16 mouse cellular contexts compared by ENCODE assay signal in the genomic region with DNA sequence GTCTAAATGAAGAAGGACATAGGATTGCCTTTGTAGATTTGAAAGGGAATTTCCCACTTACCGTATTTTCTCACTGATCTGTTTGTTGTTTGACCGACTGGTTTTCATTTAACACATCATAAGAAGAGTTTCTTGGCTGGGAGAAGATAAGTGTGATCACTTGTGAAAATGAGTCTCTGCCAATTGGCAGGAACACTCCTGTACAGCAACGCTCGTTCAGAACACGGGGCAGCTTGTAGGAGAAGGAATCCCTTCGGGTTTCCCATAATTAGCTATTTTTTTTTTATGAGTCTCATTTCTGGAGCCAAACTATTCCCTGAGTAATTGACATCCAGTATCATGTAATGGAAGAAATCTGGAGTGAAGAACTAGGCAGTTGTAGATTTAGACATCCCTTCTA.
DNase-seq lines count a peak whose midpoint lies in the region; ATAC-seq lines count a peak whose summit lies in the region.
"Had no signal": no experiment of that assay in that cellular context is flagged by ENCODE, and none has a peak within 500 bp of the region (broad histone marks: within the 10 kb centered on the region; RNA-seq: fewer than 3 reads in every experiment).

No protein-coding gene starts in this region.

- ATAC-seq in lung, embryonic 15.5 days (ENCODE audit: borderline replicate concordance, extremely low read depth, low FRiP score, low TSS enrichment): peak; percentile 68; the same call in 1 of the 2 replicates
- no peak for ATAC-seq in midbrain, embryonic 11.5 days (ENCODE audit: low FRiP score)
- no peak for ATAC-seq in midbrain, embryonic 14.5 days (ENCODE audit: low FRiP score, low TSS enrichment)

- H3K4me2 ChIP-seq in lung, embryonic 15.5 days: no peak overlapping the region
- no peak overlapping the region for H3K4me2 ChIP-seq in midbrain, embryonic 11.5 days
- H3K4me2 ChIP-seq in midbrain, embryonic 14.5 days (ENCODE audit: low read length): no peak overlapping the region
- H3K4me2 ChIP-seq: heart, embryonic 12.5 days; hindbrain, embryonic 14.5 days had no signal

- no peaks in the 10 kb centered on the region for H3K36me3 ChIP-seq in heart, embryonic 10.5 days
- H3K36me3 ChIP-seq in lung, embryonic 15.5 days: no peaks in the 10 kb centered on the region
- H3K36me3 ChIP-seq in midbrain, embryonic 11.5 days (ENCODE audit: control insufficient read depth, insufficient read depth, low read length): no peaks in the 10 kb centered on the region
- H3K36me3 ChIP-seq in midbrain, embryonic 14.5 days (ENCODE audit: control insufficient read depth, insufficient read depth, low read length): no peaks in the 10 kb centered on the region
- H3K36me3 ChIP-seq: heart, embryonic 12.5 days; hindbrain, embryonic 10.5 days had no signal

- H3K4me1 ChIP-seq in heart, embryonic 10.5 days: peaks cover 17% of the 10 kb centered on the region
- H3K4me1 ChIP-seq in lung, embryonic 15.5 days: peaks cover 14% of the 10 kb centered on the region
- peaks cover 6% of the 10 kb centered on the region; the same call in 1 of the 2 replicates for H3K4me1 ChIP-seq in midbrain, embryonic 11.5 days (ENCODE audit: control insufficient read depth, insufficient read depth, low read length)
- 0 out of 2 replicates have a peak, but pooled peaks cover 3% of the 10 kb centered on the region for H3K4me1 ChIP-seq in midbrain, embryonic 14.5 days (ENCODE audit: control insufficient read depth, insufficient read depth, low read length)

- 87% methylated on average over 6 of the region's 6 CpGs for WGBS in heart, embryonic 10.5 days
- WGBS in lung, embryonic 15.5 days: 36% methylated on average over 6 of the region's 6 CpGs
- WGBS in midbrain, embryonic 11.5 days: 94% methylated on average over 6 of the region's 6 CpGs
- WGBS in midbrain, embryonic 14.5 days: 92% methylated on average over 6 of the region's 6 CpGs

- DNase-seq in heart, embryonic 10.5 days (ENCODE audit: low spot score): no peak
- no peak for DNase-seq in heart, adult 8-10 months (ENCODE audit: low spot score)
- no peak for DNase-seq in lung, postnatal 36 days
- peak; percentile 70 for DNase-seq in midbrain, embryonic 11.5 days (ENCODE audit: low spot score, missing footprints)
- no peak for DNase-seq in midbrain, embryonic 14.5 days
- DNase-seq in lung, postnatal 14 days: peak; percentile 1
- DNase-seq in left cerebral cortex, postnatal 10 days (ENCODE audit: extremely low spot score in 1 of 2, low spot score in 2 of 2): no peak
- DNase-seq: adrenal gland, postnatal 10 days; cerebellum, adult 11-12 months; cerebellum, adult 9-10 months; cerebellum, postnatal 25 days; heart, adult 18-20 months had no signal

- no peaks in the 10 kb centered on the region for H3K9me3 ChIP-seq in heart, embryonic 10.5 days
- H3K9me3 ChIP-seq in lung, embryonic 15.5 days: no peaks in the 10 kb centered on the region
- no peaks in the 10 kb centered on the region for H3K9me3 ChIP-seq in midbrain, embryonic 11.5 days (ENCODE audit: control insufficient read depth, low read length)
- no peaks in the 10 kb centered on the region for H3K9me3 ChIP-seq in midbrain, embryonic 14.5 days (ENCODE audit: control insufficient read depth, low read length)
- H3K9me3 ChIP-seq: hindbrain, embryonic 10.5 days had no signal

- H3K9ac ChIP-seq in lung, embryonic 15.5 days: no peak overlapping the region
- no peak overlapping the region for H3K9ac ChIP-seq in midbrain, embryonic 11.5 days (ENCODE audit: low read length)
- H3K9ac ChIP-seq in midbrain, embryonic 14.5 days (replicated peaks; ENCODE audit: low read length): no peak overlapping the region
- H3K9ac ChIP-seq: heart, embryonic 12.5 days; hindbrain, embryonic 14.5 days had no signal

- H3K27ac ChIP-seq in heart, embryonic 10.5 days: 0 out of 2 replicates have a peak overlapping the region, but pooled peaks have one; percentile 71
- 0 out of 2 replicates have a peak overlapping the region, but pooled peaks have one; percentile 19 for H3K27ac ChIP-seq in lung, embryonic 15.5 days
- H3K27ac ChIP-seq in midbrain, embryonic 11.5 days (ENCODE audit: low read depth, low read length): no peak overlapping the region
- H3K27ac ChIP-seq in midbrain, embryonic 14.5 days (replicated peaks; ENCODE audit: low read depth, low read length): no peak overlapping the region
- H3K27ac ChIP-seq: hindbrain, embryonic 10.5 days; hindbrain, embryonic 14.5 days had no signal

- intact Hi-C loops in left cerebral cortex, postnatal 10 days (cut with DNase I): no loop called here

- no peak overlapping the region for H3K4me3 ChIP-seq in heart, embryonic 10.5 days
- no peak overlapping the region for H3K4me3 ChIP-seq in lung, embryonic 15.5 days
- H3K4me3 ChIP-seq in midbrain, embryonic 11.5 days (ENCODE audit: low read depth, low read length): no peak overlapping the region
- H3K4me3 ChIP-seq in midbrain, embryonic 14.5 days (replicated peaks; ENCODE audit: low read depth, low read length): no peak overlapping the region
- H3K4me3 ChIP-seq: heart, embryonic 12.5 days; hindbrain, embryonic 10.5 days had no signal

- no peaks in the 10 kb centered on the region for H3K27me3 ChIP-seq in heart, embryonic 10.5 days (ENCODE audit: insufficient read depth, poor library complexity, severe bottlenecking)
- no peaks in the 10 kb centered on the region for H3K27me3 ChIP-seq in lung, embryonic 15.5 days
- H3K27me3 ChIP-seq in midbrain, embryonic 11.5 days (ENCODE audit: control insufficient read depth, insufficient read depth, low read length): no peaks in the 10 kb centered on the region
- H3K27me3 ChIP-seq in midbrain, embryonic 14.5 days (ENCODE audit: control insufficient read depth, insufficient read depth, low read length): no peaks in the 10 kb centered on the region
- H3K27me3 ChIP-seq: heart, embryonic 12.5 days had no signal

Comparison
In these comparisons a context has a peak if more than half of its experiments do, and no peak if none do; other contexts are left out.
1. DNase-seq: peak in midbrain, embryonic 11.5 days (single experiment) and lung, postnatal 14 days (single experiment); none in heart, embryonic 10.5 days (single experiment), heart, adult 8-10 months (single experiment), lung, postnatal 36 days (single experiment), midbrain, embryonic 14.5 days (single experiment) and left cerebral cortex, postnatal 10 days (0 of 2).
2. H3K27ac ChIP-seq: peak in heart, embryonic 10.5 days (single experiment) and lung, embryonic 15.5 days (single experiment); none in midbrain, embryonic 11.5 days (single experiment) and midbrain, embryonic 14.5 days (single experiment).